Mouse (Mus musculus) CD4-positive naive resting alpha-beta T cell, adult 76 days (primary cell): Measurements from ENCODE around the gene Olfr1357. TPM values are rescaled to one million over a fixed set of nuclear protein-coding genes. Genes with fewer than 3 reads are reported as not detected.

Experiments
- total RNA-seq: library from RNA; stranded (reverse); gene quantifications from one replicate; pipeline ENCODE4 v1.2.4, GENCODE M21; 2023

Olfr1357 gene
- total RNA-seq = not detected

DNA sequence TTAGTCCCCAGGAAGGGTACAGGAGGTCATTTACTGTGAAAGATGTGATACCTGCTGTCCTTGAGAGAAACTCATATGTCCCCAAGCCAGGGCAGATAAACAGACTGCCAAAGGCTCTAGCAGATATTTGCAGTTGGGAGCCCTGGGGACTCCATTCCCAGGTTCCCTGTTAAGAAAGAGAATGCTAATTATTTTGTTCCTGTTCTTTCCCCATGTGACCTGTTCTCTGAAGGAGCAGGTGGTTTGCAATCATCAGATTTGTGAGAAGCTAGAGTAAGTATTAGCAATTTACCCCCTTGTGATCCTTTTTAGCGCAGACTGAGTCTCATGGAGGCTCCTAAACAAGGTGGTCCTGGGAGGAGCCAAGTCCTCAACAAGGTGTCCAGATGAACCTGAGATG is at the start of gene Olfr1357:
TSS of gene Olfr1357 (minus strand) at position 101 of the 400 bp plus-strand sequence.

DNA sequence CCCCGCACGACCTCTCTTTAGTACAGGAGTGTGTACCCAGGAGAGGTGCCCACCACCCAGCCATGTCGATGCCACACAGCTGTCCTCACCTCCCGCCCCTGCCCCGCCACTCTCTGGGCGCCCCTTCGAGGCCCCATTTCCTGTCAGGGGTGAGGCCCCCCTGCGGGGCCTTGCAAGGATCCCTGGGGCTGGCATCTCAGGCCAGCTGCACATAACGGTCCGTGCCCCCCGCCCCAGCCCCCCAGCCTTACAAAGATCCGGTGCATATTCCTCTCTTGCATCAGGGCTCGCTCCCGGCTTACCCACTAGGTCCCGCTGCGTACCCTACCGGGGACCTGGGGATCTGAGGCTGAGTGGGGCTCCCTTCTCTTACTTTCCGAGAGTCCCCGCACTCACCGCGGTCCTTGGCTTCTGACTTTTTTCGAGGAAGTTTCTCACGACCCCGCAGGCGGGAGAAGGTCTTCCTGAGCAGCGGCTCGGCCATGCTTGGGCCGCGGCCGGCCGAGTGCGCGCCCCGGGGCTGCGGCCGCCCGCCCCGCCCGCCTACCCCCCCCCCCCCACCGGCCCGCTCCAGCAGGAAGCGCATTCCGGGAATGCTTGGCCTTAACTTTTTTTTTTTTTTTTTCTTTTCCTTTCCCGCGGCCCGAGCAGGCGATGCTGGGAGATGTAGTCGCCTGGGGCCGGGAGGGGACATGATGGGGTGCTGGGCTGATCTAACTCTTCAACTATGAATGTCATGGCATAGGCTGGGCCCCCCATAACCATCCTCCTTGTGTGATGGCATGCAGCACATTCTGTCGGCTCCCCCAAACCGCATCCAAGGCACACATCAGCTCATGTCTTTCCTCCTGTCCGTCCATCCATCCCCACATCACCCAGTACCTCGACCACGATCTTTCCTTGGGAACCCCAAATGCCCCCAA is 26.2 kb downstream of the Olfr1357 start, which contains the start of gene Syde1:
TSS of gene Syde1 (minus strand) at position 559 of the 923 bp plus-strand sequence.

DNA sequence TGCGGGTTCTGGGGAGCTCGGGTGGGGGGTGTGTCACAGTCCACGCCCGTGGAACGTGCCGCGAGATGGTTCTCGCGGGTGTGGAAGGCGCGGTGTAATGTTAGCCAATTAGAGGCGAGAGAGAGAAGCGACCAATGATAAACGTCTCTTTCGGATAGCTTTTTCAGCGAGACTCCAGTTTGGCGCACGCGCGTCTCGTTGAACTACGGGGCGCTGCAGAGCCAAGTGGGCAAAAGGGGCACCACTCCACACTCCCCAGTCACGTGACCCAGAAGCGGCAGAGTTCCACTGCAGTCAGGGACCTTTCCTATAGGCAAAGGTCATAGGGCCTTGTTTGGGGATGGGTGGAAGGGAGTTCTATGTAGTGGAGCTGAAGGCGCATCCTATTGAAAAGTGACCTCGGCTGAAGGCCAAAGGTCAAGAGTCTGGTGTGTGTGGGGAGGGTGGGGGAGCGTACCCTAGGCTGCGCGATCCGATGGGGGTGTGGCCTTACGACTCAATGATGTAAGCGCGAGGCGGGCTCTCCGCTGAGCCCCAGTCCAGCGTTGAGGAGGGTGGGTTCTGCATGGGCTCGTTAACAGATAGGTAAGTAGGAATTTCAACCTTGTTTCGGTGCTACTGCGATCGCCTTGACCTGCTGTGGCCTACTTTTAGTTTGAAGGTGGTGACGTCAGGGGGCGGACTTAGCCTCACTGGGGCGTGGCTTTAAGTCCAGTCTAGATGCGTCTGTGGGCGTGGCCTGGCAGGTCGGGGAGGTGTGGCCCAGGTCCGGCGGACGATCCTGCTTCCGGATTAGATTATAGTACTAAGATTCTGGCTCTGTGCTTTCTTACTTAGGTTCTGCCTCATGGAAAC is 43.4 kb downstream of the Olfr1357 start, which contains the start of gene Ilvbl:
TSS of gene Ilvbl (plus strand) at position 97 of the 855 bp plus-strand sequence.

Other genes with a start within 250 kb of the Olfr1357 start
- gene Rrp1, start 205.0 kb downstream of the Olfr1357 start, total RNA-seq = 296 TPM
- gene Cstb, start 192.4 kb downstream of the Olfr1357 start, total RNA-seq = 29.5 TPM
- 17.3 TPM for gene Pdxk, start 153.1 kb downstream of the Olfr1357 start, total RNA-seq
- gene Olfr1358, start 100.6 kb downstream of the Olfr1357 start, total RNA-seq = not detected
- 119 TPM for gene Ilvbl, start 43.7 kb downstream of the Olfr1357 start, total RNA-seq
- 1.9 TPM for gene Syde1, start 26.1 kb downstream of the Olfr1357 start, total RNA-seq
- not detected for gene Casp14, start 100.2 kb upstream of the Olfr1357 start, total RNA-seq
- not detected for gene Ccdc105, start 135.0 kb upstream of the Olfr1357 start, total RNA-seq
- not detected for gene Slc1a6, start 162.4 kb upstream of the Olfr1357 start, total RNA-seq
- gene Olfr1356, start 234.1 kb upstream of the Olfr1357 start, total RNA-seq = not detected